Mouse (Mus musculus): ENCODE measurements around the gene Gprc5b. TPM values are rescaled to one million over a fixed set of nuclear protein-coding genes. Genes with fewer than 3 reads are reported as not detected.

The Gprc5b gene
- total RNA-seq, 1 experiment = 7.3 TPM

DNA sequence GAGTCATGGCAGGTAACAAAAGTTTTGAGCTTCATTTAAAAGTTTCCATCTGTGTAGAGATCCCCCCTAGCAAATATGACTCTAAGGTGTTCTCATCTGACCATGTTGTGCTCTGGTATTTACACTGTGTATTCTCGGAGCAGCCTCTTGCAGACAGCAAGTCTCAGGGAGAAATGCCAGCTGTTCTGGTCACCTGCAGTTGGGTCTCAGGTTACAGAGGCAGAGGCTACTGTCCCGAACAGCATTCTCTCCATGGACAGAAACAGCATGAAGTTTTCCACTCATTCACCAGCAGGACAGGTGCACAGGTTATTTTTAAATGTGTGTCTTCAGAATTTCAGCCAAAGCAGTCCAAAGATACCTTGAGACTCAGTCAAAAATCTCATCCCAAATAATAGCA is 50.1 kb downstream of the Gprc5b start:
- H3K36me3 ChIP-seq (ENCODE audit: control insufficient read depth, insufficient read depth, low read length, poor library complexity, severe bottlenecking) = no peaks in the 10 kb centered on the region
- no peak for TF ChIP-seq CHD2 (IDR thresholded peaks at IDR 0.05; ENCODE audit: low read depth, low read length)
- no peak for TF ChIP-seq HCFC1 (IDR thresholded peaks at IDR 0.05; ENCODE audit: borderline replicate concordance, insufficient read depth, low read length)
- TF ChIP-seq ZNF384 (IDR thresholded peaks at IDR 0.05; ENCODE audit: low read depth, low read length) = no peak
- no peak for TF ChIP-seq MAFK (IDR thresholded peaks at IDR 0.05; ENCODE audit: insufficient read depth, low read depth, low read length)
- TF ChIP-seq ZC3H11A (IDR thresholded peaks at IDR 0.05; ENCODE audit: borderline replicate concordance, low read depth, low read length) = no peak
- no peaks in the 10 kb centered on the region for H3K9me3 ChIP-seq (ENCODE audit: control insufficient read depth, insufficient read depth, low read depth, low read length)
- H3K9ac ChIP-seq (ENCODE audit: insufficient read depth, low read depth, low read length, poor library complexity, severe bottlenecking) = no peak overlapping the region
- peaks cover 0 to 7% of the 10 kb centered on the region in 2 experiments; a peak in 2 of 4 replicates for H3K4me1 ChIP-seq (ENCODE audit: control insufficient read depth in 2 of 2, insufficient read depth in 2 of 2, low read length in 2 of 2, poor library complexity in 1 of 2)
- no peak for DNase-seq (ENCODE audit: low read depth, low spot score)
- H3K4me3 ChIP-seq (ENCODE audit: insufficient read depth in 1 of 2, low read depth in 1 of 2, low read length in 2 of 2, poor library complexity in 1 of 2, severe bottlenecking in 1 of 2) = no peak overlapping the region
- H3K27ac ChIP-seq (ENCODE audit: insufficient read depth, low read depth, low read length, poor library complexity, severe bottlenecking) = no peak overlapping the region
- in situ Hi-C loops (cut with MboI; ENCODE audit: low sequenced_read_pairs in 2 of 2, unreplicated experiment in 2 of 2) = no loop called here

GRCm38 (mm10) chr7:118943170-118943569 is 51.8 kb downstream of the Gprc5b start:
- H3K9me3 ChIP-seq (ENCODE audit: control insufficient read depth, insufficient read depth, low read depth, low read length) = no peaks in the 10 kb centered on the region
- no peak overlapping the region for H3K4me3 ChIP-seq (ENCODE audit: insufficient read depth in 1 of 2, low read depth in 1 of 2, low read length in 2 of 2, poor library complexity in 1 of 2, severe bottlenecking in 1 of 2)
- peaks cover 0 to 7% of the 10 kb centered on the region in 2 experiments; a peak in 2 of 4 replicates for H3K4me1 ChIP-seq (ENCODE audit: control insufficient read depth in 2 of 2, insufficient read depth in 2 of 2, low read length in 2 of 2, poor library complexity in 1 of 2)
- H3K9ac ChIP-seq (ENCODE audit: insufficient read depth, low read depth, low read length, poor library complexity, severe bottlenecking) = no peak overlapping the region
- in situ Hi-C loops (cut with MboI; ENCODE audit: low sequenced_read_pairs in 2 of 2, unreplicated experiment in 2 of 2) = no loop called here
- no peaks in the 10 kb centered on the region for H3K36me3 ChIP-seq (ENCODE audit: control insufficient read depth, insufficient read depth, low read length, poor library complexity, severe bottlenecking)
- no peak for DNase-seq (ENCODE audit: low read depth, low spot score)
- TF ChIP-seq ZC3H11A (IDR thresholded peaks at IDR 0.05; ENCODE audit: borderline replicate concordance, low read depth, low read length) (no peak), CHD2 (IDR thresholded peaks at IDR 0.05; ENCODE audit: low read depth, low read length) (no peak), MAFK (IDR thresholded peaks at IDR 0.05; ENCODE audit: insufficient read depth, low read depth, low read length) (no peak), HCFC1 (IDR thresholded peaks at IDR 0.05; ENCODE audit: borderline replicate concordance, insufficient read depth, low read length) (no peak), ZNF384 (IDR thresholded peaks at IDR 0.05; ENCODE audit: low read depth, low read length) (no peak)
- no peak overlapping the region for H3K27ac ChIP-seq (ENCODE audit: insufficient read depth, low read depth, low read length, poor library complexity, severe bottlenecking)

DNA sequence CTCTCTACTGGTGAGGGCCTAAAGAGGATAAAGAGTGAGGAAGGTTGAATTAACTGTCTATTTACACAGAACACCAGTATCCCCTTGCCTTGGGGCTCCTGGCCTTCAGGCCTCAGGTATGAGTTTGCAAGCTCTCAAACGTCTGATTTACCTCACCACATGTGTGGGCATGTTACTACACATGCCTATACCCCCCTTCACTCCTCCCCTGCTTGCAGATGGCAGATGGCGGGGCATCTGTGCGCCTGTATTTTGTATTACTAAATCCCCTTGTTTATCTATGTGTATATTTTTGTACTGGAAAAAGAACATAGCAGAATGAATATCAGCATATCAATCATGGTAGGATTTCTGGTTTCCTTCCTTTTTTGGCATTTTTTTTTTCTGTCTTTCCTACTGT is 52.7 kb downstream of the Gprc5b start:
- H3K4me3 ChIP-seq (ENCODE audit: insufficient read depth in 1 of 2, low read depth in 1 of 2, low read length in 2 of 2, poor library complexity in 1 of 2, severe bottlenecking in 1 of 2) = no peak overlapping the region
- no peaks in the 10 kb centered on the region for H3K9me3 ChIP-seq (ENCODE audit: control insufficient read depth, insufficient read depth, low read depth, low read length)
- H3K9ac ChIP-seq (ENCODE audit: insufficient read depth, low read depth, low read length, poor library complexity, severe bottlenecking) = no peak overlapping the region
- H3K4me1 ChIP-seq (ENCODE audit: control insufficient read depth in 2 of 2, insufficient read depth in 2 of 2, low read length in 2 of 2, poor library complexity in 1 of 2) = peaks cover 1 to 13% of the 10 kb centered on the region in 2 experiments; a peak in 2 of 4 replicates
- in situ Hi-C loops (cut with MboI; ENCODE audit: low sequenced_read_pairs in 2 of 2, unreplicated experiment in 2 of 2) = no loop called here
- DNase-seq (ENCODE audit: low read depth, low spot score) = no peak
- TF ChIP-seq MAFK (IDR thresholded peaks at IDR 0.05; ENCODE audit: insufficient read depth, low read depth, low read length) (no peak), ZC3H11A (IDR thresholded peaks at IDR 0.05; ENCODE audit: borderline replicate concordance, low read depth, low read length) (no peak), HCFC1 (IDR thresholded peaks at IDR 0.05; ENCODE audit: borderline replicate concordance, insufficient read depth, low read length) (no peak), ZNF384 (IDR thresholded peaks at IDR 0.05; ENCODE audit: low read depth, low read length) (no peak)
- no peaks in the 10 kb centered on the region for H3K36me3 ChIP-seq (ENCODE audit: control insufficient read depth, insufficient read depth, low read length, poor library complexity, severe bottlenecking)
- H3K27ac ChIP-seq (ENCODE audit: insufficient read depth, low read depth, low read length, poor library complexity, severe bottlenecking) = no peak overlapping the region

- Histone ChIP-seq H3K27ac (ENCODE audit: insufficient read depth, low read depth, low read length, poor library complexity, severe bottlenecking) (no peak overlapping the region), H3K9ac (ENCODE audit: insufficient read depth, low read depth, low read length, poor library complexity, severe bottlenecking) (no peak overlapping the region), H3K9me3 (ENCODE audit: control insufficient read depth, insufficient read depth, low read depth, low read length) (no peaks in the 10 kb centered on the region), H3K4me1 (ENCODE audit: control insufficient read depth in 2 of 2, insufficient read depth in 2 of 2, low read length in 2 of 2, poor library complexity in 1 of 2) (peaks cover 1 to 8% of the 10 kb centered on the region in 2 experiments; a peak in 1 of 4 replicates), H3K36me3 (ENCODE audit: control insufficient read depth, insufficient read depth, low read length, poor library complexity, severe bottlenecking) (no peaks in the 10 kb centered on the region), H3K4me3 (ENCODE audit: insufficient read depth in 1 of 2, low read depth in 1 of 2, low read length in 2 of 2, poor library complexity in 1 of 2, severe bottlenecking in 1 of 2) (no peak overlapping the region)
- DNase-seq (ENCODE audit: low read depth, low spot score) = no peak
- TF ChIP-seq CHD2 (IDR thresholded peaks at IDR 0.05; ENCODE audit: low read depth, low read length) (no peak), ZNF384 (IDR thresholded peaks at IDR 0.05; ENCODE audit: low read depth, low read length) (no peak), ZC3H11A (IDR thresholded peaks at IDR 0.05; ENCODE audit: borderline replicate concordance, low read depth, low read length) (no peak), HCFC1 (IDR thresholded peaks at IDR 0.05; ENCODE audit: borderline replicate concordance, insufficient read depth, low read length) (no peak), MAFK (IDR thresholded peaks at IDR 0.05; ENCODE audit: insufficient read depth, low read depth, low read length) (no peak)
- in situ Hi-C loops (cut with MboI; ENCODE audit: low sequenced_read_pairs in 2 of 2, unreplicated experiment in 2 of 2) = no loop called here
These were observed 57.3 kb downstream of the Gprc5b start for GRCm38 (mm10) chr7:118937469-118938387.
